Mouse (Mus musculus) lung, adult 2 months (tissue): ENCODE data around the gene Psmc3ip.

Source experiments
- CTCF ChIP-seq: fragments of 200-500 bp; IDR thresholded peaks from 2 replicates; pipeline ENCODE4 v1.5.1; 2011; ENCODE audit warnings: mild to moderate bottlenecking, low read length, control low read depth; ENCODE audit not compliant: insufficient read depth
- POLR2A ChIP-seq: fragments of 200-500 bp; IDR thresholded peaks from 2 replicates; pipeline ENCODE4 v1.6.1; 2011; ENCODE audit warnings: low read depth, mild to moderate bottlenecking, control low read depth, low read length, borderline replicate concordance; ENCODE audit errors: extremely low read depth

DNA sequence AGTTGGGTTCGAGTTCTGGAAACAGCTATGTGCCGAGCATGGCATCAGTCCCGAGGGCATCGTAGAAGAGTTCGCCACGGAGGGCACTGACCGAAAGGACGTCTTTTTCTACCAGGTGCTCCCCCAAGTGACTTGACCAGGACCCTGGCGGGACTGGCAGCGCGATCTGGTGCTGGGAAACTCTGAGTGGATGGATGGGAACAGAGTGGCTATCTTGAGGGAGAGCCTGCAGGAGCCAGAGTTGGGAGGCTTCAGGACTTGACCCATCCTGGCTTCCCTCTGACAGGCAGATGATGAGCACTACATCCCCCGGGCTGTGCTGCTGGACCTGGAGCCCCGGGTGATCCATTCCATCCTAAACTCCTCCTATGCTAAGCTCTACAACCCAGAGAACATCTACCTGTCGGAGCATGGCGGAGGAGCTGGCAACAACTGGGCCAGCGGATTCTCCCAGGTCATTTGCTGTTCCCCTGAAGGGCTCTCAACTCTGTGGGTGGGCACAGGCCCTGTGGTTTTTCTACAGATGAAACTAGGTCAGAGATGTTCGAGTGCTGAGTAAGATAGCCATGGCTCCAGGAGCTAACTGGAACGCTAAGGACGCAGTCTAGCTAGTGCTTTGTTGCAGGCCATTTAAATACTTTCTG lies 25.4 kb upstream of the Psmc3ip start:
- TF ChIP-seq POLR2A (no peak), CTCF (no peak)
